Mouse (Mus musculus): ENCODE data around the gene Tmem232. TPM values are rescaled to one million over a fixed set of nuclear protein-coding genes. Genes with fewer than 3 reads are reported as not detected.

Tmem232 gene
- polyA plus RNA-seq (2017; shearing (Covaris generic)): under 1 TPM; 0.23 to 0.36 TPM

GRCm38 (mm10) chr17:65540441-65541272 is at the start of gene Tmem232:
Gene Tmem232 (minus strand): TSS chr17:65540782.

Other genes starting within 250 kb of the Tmem232 start
- gene Vapa, start 72.8 kb upstream of the Tmem232 start, polyA plus RNA-seq (2017; shearing (Covaris generic)): 100 to 1,000 TPM; 189 to 224 TPM
- gene Txndc2, start 101.4 kb upstream of the Tmem232 start, polyA plus RNA-seq (2017; shearing (Covaris generic)): not detected
- gene Rab31, start 232.0 kb upstream of the Tmem232 start, polyA plus RNA-seq (2017; shearing (Covaris generic)): 1 to 10 TPM; 2.8 to 4.7 TPM
- gene Ppp4r1, start 241.8 kb upstream of the Tmem232 start, polyA plus RNA-seq (2017; shearing (Covaris generic)): 10 to 100 TPM; 57.7 to 62.6 TPM